Mouse (Mus musculus) layer of hippocampus, adult 6 months (tissue): ENCODE data around the gene Gfra4. TPM values are rescaled to one million over a fixed set of nuclear protein-coding genes. Genes with fewer than 3 reads are reported as not detected.

ENCODE experiments used
- long read RNA-seq, 2 experiments: library from polyadenylated mRNA; unstranded; transcript quantifications; one replicate each; pipeline ENCODE4 v2.0.0; 2019 to 2020
- microRNA-seq: library from miRNA; unstranded; fragments of <30 nt; microRNA quantifications from one replicate; pipeline ENCODE4 v1.2.0, GENCODE M21; 2020
- polyA plus RNA-seq: library from polyadenylated mRNA; unstranded; fragments of <200 nt; fragmentation: Nextera tagmentation; gene quantifications from 2 replicates; pipeline ENCODE4 v1.2.3, GENCODE M21; 2021

Gfra4 gene
- polyA plus RNA-seq, result 139 and 167 TPM in 2 replicates
- long read RNA-seq, experiment 1, transcript Gfra4-208 (4 exons, 1,125 nt), result major isoform, 69 of 146 reads
- long read RNA-seq, experiment 1, transcript Gfra4-207 (2 exons, 1,791 nt), result minor isoform, 12 of 146 reads
- long read RNA-seq, experiment 1, partial matches to known transcripts, result 9 of 146 reads
- long read RNA-seq, experiment 1, other reads (novel, unspliced or antisense), result 56 of 146 reads
- long read RNA-seq, experiment 2, transcript Gfra4-208 (4 exons, 1,125 nt), result minor isoform, 79 of 290 reads
- long read RNA-seq, experiment 2, transcript Gfra4-207 (2 exons, 1,791 nt), result major isoform, 101 of 290 reads
- long read RNA-seq, experiment 2, partial matches to known transcripts, result 19 of 290 reads
- long read RNA-seq, experiment 2, other reads (novel, unspliced or antisense), result 91 of 290 reads

DNA sequence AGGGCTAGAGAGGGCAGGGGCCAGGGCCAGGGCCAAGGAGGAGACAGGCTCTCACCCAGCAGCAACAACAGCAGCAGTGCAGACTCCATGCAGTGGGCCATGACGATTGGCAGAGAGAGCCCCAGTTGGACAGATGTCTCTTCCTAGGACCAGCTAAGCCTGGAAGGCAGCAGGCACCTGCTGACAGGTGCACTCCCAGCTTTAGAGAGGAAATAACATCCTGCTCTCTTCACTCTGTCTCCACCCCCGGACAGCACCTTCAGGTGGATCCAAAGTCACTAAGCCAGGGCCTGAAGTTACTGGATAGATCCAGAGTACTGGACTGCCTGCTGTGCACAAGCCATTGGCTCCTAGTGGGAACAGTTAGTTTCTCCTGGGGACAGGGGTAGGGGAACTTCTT lies at the start of gene Gfra4:
Gfra4 (minus strand) TSS at position 101 of the 400 bp plus-strand sequence.

GRCm38 (mm10) chr2:131086667-131087390 lies 43.9 kb upstream of the Gfra4 start, which contains the start of gene Siglec1:
TSS of gene Siglec1 (minus strand) at chr2:131086765.

DNA sequence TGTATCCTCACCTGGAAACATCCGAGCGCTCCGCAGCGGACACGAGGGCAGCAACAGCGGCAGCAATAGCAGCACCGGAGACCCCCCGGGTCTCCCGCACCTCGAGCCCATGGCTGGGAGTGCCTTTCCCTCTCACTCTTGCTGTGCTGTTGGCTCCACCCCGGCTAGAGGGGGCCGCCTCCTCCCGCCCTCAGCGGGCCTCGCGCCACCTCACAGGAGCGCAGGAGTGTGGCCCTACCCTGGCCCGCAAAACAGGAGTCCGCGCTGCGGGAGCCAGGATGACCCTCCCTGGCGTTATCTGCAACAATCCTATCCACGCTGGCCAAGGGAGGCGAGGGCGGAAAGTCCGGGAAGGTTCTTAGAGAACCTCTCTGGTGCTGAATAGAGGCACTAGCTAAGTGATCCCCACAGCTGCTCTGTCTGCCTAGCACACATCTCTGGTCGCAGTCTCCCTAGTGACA lies 20.5 kb upstream of the Gfra4 start, which contains the start of gene Adam33:
Adam33 (minus strand) TSS at position 411 of the 461 bp plus-strand sequence.

Small RNA genes within 50 kb of the gene (microRNA-seq; reads per million reads assigned to microRNA genes)
- gene Mir6973b, result not detected

Other genes with a start within 250 kb of the Gfra4 start
- 17.6 and 21.2 TPM in 2 replicates for gene 4930402H24Rik, start 136.7 kb downstream of the Gfra4 start, polyA plus RNA-seq
- 13.7 and 14.5 TPM in 2 replicates for gene Atrn, start 136.6 kb downstream of the Gfra4 start, polyA plus RNA-seq
- gene Adam33, start 20.7 kb upstream of the Gfra4 start, polyA plus RNA-seq, result 0.24 and 0.29 TPM in 2 replicates
- gene Siglec1, start 43.7 kb upstream of the Gfra4 start, polyA plus RNA-seq, result 0.06 and 0.14 TPM in 2 replicates
- gene Hspa12b, start 84.2 kb upstream of the Gfra4 start, polyA plus RNA-seq, result 1.4 and 1.6 TPM in 2 replicates
- gene Gm11037, start 90.4 kb upstream of the Gfra4 start, polyA plus RNA-seq, result not detected in 2 replicates
- gene 1700037H04Rik, start 117.0 kb upstream of the Gfra4 start, polyA plus RNA-seq, result 67.4 and 80.6 TPM in 2 replicates
- gene Cenpb, start 137.0 kb upstream of the Gfra4 start, polyA plus RNA-seq, result 3.7 and 4.1 TPM in 2 replicates
- gene Cdc25b, start 143.9 kb upstream of the Gfra4 start, polyA plus RNA-seq, result 3.6 TPM in 2 replicates
- 3.7 and 5.3 TPM in 2 replicates for gene Spef1, start 144.2 kb upstream of the Gfra4 start, polyA plus RNA-seq
- gene Ap5s1, start 164.0 kb upstream of the Gfra4 start, polyA plus RNA-seq, result 33.1 and 34.1 TPM in 2 replicates
- gene Mavs, start 191.0 kb upstream of the Gfra4 start, polyA plus RNA-seq, result 6.0 and 6.4 TPM in 2 replicates
- gene Pank2, start 219.4 kb upstream of the Gfra4 start, polyA plus RNA-seq, result 9.5 and 10.0 TPM in 2 replicates